Mouse (Mus musculus): ENCODE measurements around the gene Eif4a3. TPM values are rescaled to one million over a fixed set of nuclear protein-coding genes. Genes with fewer than 3 reads are reported as not detected.

Eif4a3 gene
- total RNA-seq (2021), result 100 to 1,000 TPM; 136 to 138 TPM
- long read RNA-seq, experiment 1, transcript Eif4a3-201 (12 exons, 1,509 nt), result major isoform, 309 of 354 reads
- long read RNA-seq, experiment 1, partial matches to known transcripts, result 32 of 354 reads
- long read RNA-seq, experiment 1, other reads (novel, unspliced or antisense), result 11 of 354 reads
- long read RNA-seq, experiment 2, transcript Eif4a3-201 (12 exons, 1,509 nt), result major isoform, 85 of 97 reads
- long read RNA-seq, experiment 2, partial matches to known transcripts, result 10 of 97 reads
- long read RNA-seq, experiment 2, other reads (novel, unspliced or antisense), result 1 of 97 reads

GRCm38 (mm10) chr11:119299391-119300245 lies at the start of gene Eif4a3:
Gene Eif4a3, minus strand, starts transcription at chr11:119300089.
- peak; percentile 97 to 99 for DNase-seq

DNA sequence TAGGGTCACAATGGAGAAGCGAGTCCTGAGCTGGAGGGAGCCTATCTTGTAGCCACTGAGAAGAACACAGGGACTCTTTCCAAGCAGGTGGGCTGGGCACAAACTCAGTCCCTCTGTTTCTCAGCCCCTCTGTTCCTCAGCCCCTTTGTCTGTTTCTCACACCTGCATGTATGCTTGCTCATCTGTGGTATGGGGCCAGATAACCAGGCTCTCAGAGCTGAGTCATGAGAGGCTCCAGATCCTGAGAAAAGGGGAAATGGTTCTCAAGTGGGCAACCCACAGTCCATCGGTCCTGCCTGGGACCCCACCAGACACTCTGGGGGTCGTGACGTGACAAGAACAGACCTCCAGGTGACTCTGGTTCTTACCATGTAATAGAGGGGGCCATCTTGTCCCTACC lies 47.2 kb upstream of the Eif4a3 start:
- no peak for DNase-seq

- no peak for DNase-seq
Measured at GRCm38 (mm10) chr11:119344865-119345264, 45.0 kb upstream of the Eif4a3 start.

DNA sequence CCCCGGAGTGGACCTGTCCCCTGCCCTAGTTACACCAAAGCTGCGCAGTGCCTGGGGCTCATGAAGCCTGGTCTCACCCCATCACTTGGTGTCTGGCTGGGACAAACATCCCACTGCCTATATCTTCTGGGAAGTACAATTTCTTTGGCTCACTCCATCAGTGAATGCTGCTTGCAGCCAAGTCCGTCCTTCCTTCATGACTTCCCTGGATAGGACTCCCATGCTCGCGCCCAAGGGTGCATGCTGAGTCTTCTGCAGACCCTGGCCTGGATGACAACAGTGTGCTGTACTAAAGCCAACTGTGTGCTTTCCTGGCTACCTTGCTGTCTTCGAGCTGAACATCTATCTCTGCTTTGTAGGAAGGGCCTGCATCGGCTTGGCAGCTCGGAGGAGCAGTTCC lies 44.3 kb upstream of the Eif4a3 start:
- no peak for DNase-seq

GRCm38 (mm10) chr11:119339637-119340036 lies 39.7 kb upstream of the Eif4a3 start:
- peak; percentile 80 for DNase-seq

GRCm38 (mm10) chr11:119339179-119339578 lies 39.3 kb upstream of the Eif4a3 start:
- DNase-seq, result peak; percentile 14 to 47

- peak; percentile 89 to 90 for DNase-seq
Measured at GRCm38 (mm10) chr11:119338271-119339059, 38.6 kb upstream of the Eif4a3 start.

GRCm38 (mm10) chr11:119331970-119332369 lies 32.1 kb upstream of the Eif4a3 start:
- DNase-seq, result no peak

- DNase-seq, result no peak
Measured at GRCm38 (mm10) chr11:119330592-119330991, 30.7 kb upstream of the Eif4a3 start.

GRCm38 (mm10) chr11:119325068-119325467 lies 25.2 kb upstream of the Eif4a3 start:
- no peak for DNase-seq

GRCm38 (mm10) chr11:119322521-119322920 lies 22.6 kb upstream of the Eif4a3 start:
- DNase-seq, result no peak

GRCm38 (mm10) chr11:119316720-119317119 lies 16.8 kb upstream of the Eif4a3 start:
- DNase-seq, result no peak

GRCm38 (mm10) chr11:119314252-119314936 lies 14.5 kb upstream of the Eif4a3 start:
- no peak for DNase-seq

GRCm38 (mm10) chr11:119310621-119311020 lies 10.7 kb upstream of the Eif4a3 start:
- no peak for DNase-seq

GRCm38 (mm10) chr11:119307916-119308315 lies 8.0 kb upstream of the Eif4a3 start:
- DNase-seq, result no peak

DNA sequence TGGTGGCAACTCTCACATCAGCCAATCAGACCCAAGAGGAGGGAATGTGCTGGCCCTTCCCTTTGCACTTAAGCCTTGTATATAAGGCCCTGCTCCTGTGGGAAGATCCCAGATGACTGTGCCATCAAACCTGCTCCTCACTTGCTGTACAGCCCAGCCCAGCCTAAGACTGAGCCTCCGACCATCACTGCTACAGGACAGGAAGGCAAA lies 7.7 kb upstream of the Eif4a3 start, which contains the start of gene Card14:
Gene Card14, plus strand, starts transcription at position 111 of the 210 bp plus-strand sequence.
- DNase-seq, result no peak

- no peak for DNase-seq
Measured at GRCm38 (mm10) chr11:119306762-119307657, 7.1 kb upstream of the Eif4a3 start.

DNA sequence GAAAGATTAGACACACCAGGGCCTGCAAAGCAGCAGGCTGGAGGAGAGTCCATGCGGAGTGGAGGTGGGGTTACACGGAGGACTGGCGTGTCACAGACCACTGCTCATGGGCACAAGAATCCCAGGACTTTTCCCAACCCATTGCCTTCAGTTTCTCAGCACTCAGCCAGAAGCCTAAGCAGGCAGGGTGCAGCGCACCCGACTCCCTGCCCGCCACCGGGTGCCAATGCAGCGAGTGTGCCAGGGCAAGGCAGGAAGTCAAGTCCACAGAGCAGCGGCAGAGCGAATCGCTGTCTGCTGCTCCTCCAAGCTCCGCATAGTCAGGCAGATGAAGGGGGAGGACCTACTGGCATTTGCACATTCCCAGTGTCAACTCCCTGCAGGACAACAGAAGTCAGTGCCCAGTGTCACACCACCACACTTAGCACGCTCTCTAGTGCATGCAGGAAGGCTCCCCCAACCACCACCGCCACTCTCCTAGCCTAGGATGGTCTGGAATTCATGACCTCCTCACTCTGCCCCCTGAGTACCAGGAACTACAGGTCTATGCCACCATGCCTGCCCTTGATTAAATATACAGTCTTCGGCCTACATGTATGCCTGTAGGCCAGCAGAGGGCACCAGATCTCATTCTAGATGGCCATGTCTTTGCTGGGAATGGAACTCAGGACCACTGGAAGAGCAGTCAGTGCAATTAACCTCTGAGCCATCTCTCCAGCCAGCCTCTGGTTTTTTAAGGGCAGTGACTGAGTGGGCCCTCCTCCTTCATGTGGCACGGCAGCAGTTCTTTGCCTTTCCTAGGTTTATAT lies 5.2 kb upstream of the Eif4a3 start:
- peak; percentile 45 to 69 for DNase-seq

DNA sequence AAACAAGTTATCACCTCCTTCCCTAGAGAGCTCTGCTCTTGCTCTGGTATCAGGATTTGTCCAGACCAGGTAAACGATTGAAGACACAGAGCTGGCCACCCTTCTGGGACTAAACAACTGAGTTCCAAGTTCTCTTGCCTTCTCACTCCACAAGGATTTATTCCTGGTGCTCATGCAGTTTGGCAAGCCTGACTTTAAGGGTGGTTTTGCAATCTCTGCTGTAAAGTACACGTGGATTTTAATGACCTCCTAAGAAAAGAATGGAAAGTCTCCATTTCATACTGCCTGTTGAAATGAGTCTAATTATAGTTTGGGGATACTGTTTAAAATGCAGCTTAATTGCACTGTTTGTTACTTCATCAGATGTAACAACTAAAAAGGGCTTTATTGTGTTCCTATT lies 1.1 kb upstream of the Eif4a3 start:
- no peak for DNase-seq

- peak; percentile 24 to 33 for DNase-seq
Measured at GRCm38 (mm10) chr11:119300246-119300935, 502 bp upstream of the Eif4a3 start.
